Mouse (Mus musculus) embryonic facial prominence, embryonic 11.5 days (tissue): Measurements from ENCODE around the gene Fam234b. TPM values are rescaled to one million over a fixed set of nuclear protein-coding genes. Genes with fewer than 3 reads are reported as not detected.

ENCODE experiments used
- ATAC-seq: fragments of 200-750 bp; cut with Nextera tagmentation; replicated peaks from 2 replicates; pipeline ENCODE4 v1.8.0; 2017; ENCODE audit warnings: low read depth; ENCODE audit not compliant: insufficient number of reproducible peaks, low FRiP score, low TSS enrichment
- DNase-seq: peaks from one replicate; pipeline ENCODE4 v3.0.0-alpha.2; 2015; ENCODE audit warnings: low spot score
- H3K27ac ChIP-seq: fragments of 300-500 bp; sonication (generic); replicated peaks from 2 replicates; pipeline ENCODE4 v1.5.1; 2014; ENCODE audit warnings: mild to moderate bottlenecking, low read depth, low read length, control low read depth
- H3K27me3 ChIP-seq: fragments of 300-500 bp; sonication (generic); 2 replicates; pipeline ENCODE4 v1.6.1; 2014; ENCODE audit warnings: mild to moderate bottlenecking, low read length, moderate library complexity, mixed read lengths; ENCODE audit not compliant: control insufficient read depth, insufficient read depth
- H3K36me3 ChIP-seq: fragments of 300-500 bp; sonication (generic); replicated peaks from 2 replicates; pipeline ENCODE4 v1.6.1; 2014; ENCODE audit warnings: low read depth, mild to moderate bottlenecking, low read length, moderate library complexity, mixed read lengths; ENCODE audit not compliant: control insufficient read depth, insufficient read depth
- H3K4me1 ChIP-seq: fragments of 300-500 bp; sonication (generic); 2 replicates; pipeline ENCODE4 v1.6.1; 2014; ENCODE audit warnings: low read length, mixed read lengths; ENCODE audit not compliant: control insufficient read depth, insufficient read depth
- H3K4me2 ChIP-seq: fragments of 300-500 bp; sonication (generic); 2 replicates; pipeline ENCODE4 v1.6.1; 2014; ENCODE audit warnings: low read depth, mild to moderate bottlenecking, control low read depth, low read length, moderate library complexity
- H3K4me3 ChIP-seq: fragments of 300-500 bp; sonication (generic); 2 replicates; pipeline ENCODE4 v1.5.1; 2014; ENCODE audit warnings: low read depth, low read length, control low read depth
- H3K9ac ChIP-seq: fragments of 300-500 bp; sonication (generic); replicated peaks from 2 replicates; pipeline ENCODE4 v1.6.1; 2014; ENCODE audit warnings: mild to moderate bottlenecking, control low read depth, low read length
- H3K9me3 ChIP-seq: fragments of 300-500 bp; sonication (generic); replicated peaks from 2 replicates; pipeline ENCODE4 v1.6.1; 2016; ENCODE audit warnings: mild to moderate bottlenecking, low read length, inconsistent platforms, mixed read lengths; ENCODE audit not compliant: control insufficient read depth
- WGBS: fragments of 180-500 bp; shearing (Covaris S2); extraction: QIAGEN DNeasy Blood & Tissue Kit; methylation state at CpG from one replicate; pipeline ENCODE4 v1.1.7; 2014; 5-methylcytosine and 5-hydroxymethylcytosine counted together
- polyA plus RNA-seq: library from polyadenylated mRNA; unstranded; fragments of >200 nt; fragmentation: Nextera tagmentation; extraction: Ambion mirVana; gene quantifications from 2 replicates; pipeline ENCODE4 v1.2.1, GENCODE M21; 2014

Fam234b gene
- polyA plus RNA-seq, 1 experiment from 2014 or later: 25.0 TPM

GRCm38 (mm10) chr6:135158509-135158908, 39.3 kb upstream of the Fam234b start:
- 53% methylated on average over 4 of the region's 4 CpGs for WGBS

GRCm38 (mm10) chr6:135161356-135161755, 36.4 kb upstream of the Fam234b start:
- H3K36me3 ChIP-seq: no peaks in the 10 kb centered on the region
- no peak overlapping the region for H3K4me2 ChIP-seq
- H3K9ac ChIP-seq: no peak overlapping the region
- H3K27ac ChIP-seq: no peak overlapping the region
- H3K4me1 ChIP-seq: no peaks in the 10 kb centered on the region
- WGBS: 65% methylated on average over 4 of the region's 4 CpGs
- ATAC-seq (no peak), DNase-seq (no peak)
- H3K4me3 ChIP-seq: no peak overlapping the region
- no peaks in the 10 kb centered on the region for H3K9me3 ChIP-seq
- no peaks in the 10 kb centered on the region for H3K27me3 ChIP-seq

More at GRCm38 (mm10) chr6:135158509-135158908, 39.3 kb upstream of the Fam234b start:
- H3K4me2 ChIP-seq: no peak overlapping the region
- ATAC-seq: no peak
- no peaks in the 10 kb centered on the region for H3K4me1 ChIP-seq
- no peaks in the 10 kb centered on the region for H3K9me3 ChIP-seq
- DNase-seq: no peak
- H3K27ac ChIP-seq: no peak overlapping the region
- no peaks in the 10 kb centered on the region for H3K27me3 ChIP-seq
- H3K36me3 ChIP-seq: no peaks in the 10 kb centered on the region
- H3K9ac ChIP-seq: no peak overlapping the region
- no peak overlapping the region for H3K4me3 ChIP-seq

DNA sequence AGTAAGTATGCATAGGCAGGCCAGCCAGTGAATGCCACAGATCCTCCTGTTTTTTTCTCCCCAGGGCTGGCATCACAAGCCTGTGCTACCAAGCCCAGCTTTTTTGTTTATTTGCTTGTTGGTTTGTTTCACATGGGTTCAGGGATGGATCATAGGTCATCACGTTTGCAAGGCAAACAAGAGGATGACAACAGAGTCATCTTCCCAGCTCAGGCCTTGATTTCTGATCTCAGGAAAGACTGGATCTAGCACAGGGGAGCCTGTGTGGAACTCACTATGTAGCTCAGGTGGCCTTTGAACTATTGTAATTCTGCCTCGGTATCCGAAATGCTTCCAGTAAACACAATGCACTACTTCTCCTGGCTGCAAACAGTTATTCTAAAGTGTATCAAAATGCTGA, 35.5 kb upstream of the Fam234b start:
- no peak overlapping the region for H3K4me3 ChIP-seq
- no peaks in the 10 kb centered on the region for H3K4me1 ChIP-seq
- no peaks in the 10 kb centered on the region for H3K36me3 ChIP-seq
- no peaks in the 10 kb centered on the region for H3K27me3 ChIP-seq
- DNase-seq: no peak
- H3K27ac ChIP-seq: no peak overlapping the region
- ATAC-seq: no peak
- H3K4me2 ChIP-seq: no peak overlapping the region
- H3K9ac ChIP-seq: no peak overlapping the region
- 83% methylated on average over 3 of the region's 3 CpGs for WGBS
- H3K9me3 ChIP-seq: no peaks in the 10 kb centered on the region

GRCm38 (mm10) chr6:135162861-135163260, 34.9 kb upstream of the Fam234b start:
- DNase-seq: no peak

DNA sequence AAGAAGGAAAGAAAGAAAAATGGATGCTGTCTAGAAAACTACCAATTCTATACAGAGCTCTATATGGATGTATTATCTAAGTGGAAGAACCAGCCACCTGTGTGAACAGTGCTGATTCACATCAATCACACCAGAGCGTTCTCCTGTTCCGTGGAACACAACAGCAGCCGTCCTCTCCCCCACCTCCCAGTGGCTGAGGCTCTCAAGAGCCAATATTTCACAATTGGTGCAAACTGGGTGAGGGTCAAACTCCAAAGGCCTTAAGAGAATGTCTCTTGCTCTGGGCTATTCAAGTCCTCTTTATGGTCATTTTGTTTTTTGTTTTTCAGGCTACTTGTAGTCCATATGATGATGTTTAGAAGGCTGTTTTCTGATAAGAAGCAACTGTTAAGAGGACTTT, 32.6 kb upstream of the Fam234b start:
- Histone ChIP-seq H3K4me3 (no peak overlapping the region), H3K9ac (no peak overlapping the region), H3K4me2 (no peak overlapping the region), H3K27ac (no peak overlapping the region), H3K4me1 (no peaks in the 10 kb centered on the region), H3K36me3 (no peaks in the 10 kb centered on the region), H3K9me3 (no peaks in the 10 kb centered on the region), H3K27me3 (no peaks in the 10 kb centered on the region)
- ATAC-seq (no peak), DNase-seq (no peak)
- 79% methylated on average over 3 of the region's 3 CpGs for WGBS

More at GRCm38 (mm10) chr6:135162861-135163260, 34.9 kb upstream of the Fam234b start:
- no peak overlapping the region for H3K27ac ChIP-seq
- no peaks in the 10 kb centered on the region for H3K4me1 ChIP-seq
- H3K4me3 ChIP-seq: no peak overlapping the region
- H3K4me2 ChIP-seq: no peak overlapping the region
- no peak for ATAC-seq
- H3K36me3 ChIP-seq: no peaks in the 10 kb centered on the region
- H3K9ac ChIP-seq: no peak overlapping the region
- H3K9me3 ChIP-seq: no peaks in the 10 kb centered on the region
- WGBS: 76% methylated on average over 4 of the region's 4 CpGs
- no peaks in the 10 kb centered on the region for H3K27me3 ChIP-seq

DNA sequence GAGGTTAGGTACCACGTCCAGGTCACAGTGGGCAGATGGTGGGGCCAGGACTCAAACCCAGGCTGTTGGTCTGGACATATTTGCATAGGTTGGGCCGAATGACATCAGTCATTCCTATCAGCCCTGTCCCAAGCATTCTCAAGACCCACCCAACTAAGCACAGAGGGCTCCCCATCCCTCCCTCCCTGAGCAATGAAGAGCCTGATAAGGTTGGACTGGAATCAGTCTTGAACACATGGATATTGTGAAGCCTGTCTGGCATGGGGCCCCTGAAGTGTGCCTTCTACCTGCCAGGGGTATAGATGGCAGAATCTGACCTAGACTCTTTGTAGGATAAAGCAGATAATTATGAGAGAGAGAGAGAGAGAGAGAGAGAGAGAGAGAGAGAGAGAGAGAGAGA, 32.1 kb upstream of the Fam234b start:
- no peak overlapping the region for H3K27ac ChIP-seq
- H3K36me3 ChIP-seq: no peaks in the 10 kb centered on the region
- ATAC-seq (no peak), DNase-seq (no peak)
- 81% methylated on average over 2 of the region's 2 CpGs for whole genome bisulfite sequencing
- no peak overlapping the region for H3K9ac ChIP-seq
- H3K4me1 ChIP-seq: no peaks in the 10 kb centered on the region
- H3K27me3 ChIP-seq: no peaks in the 10 kb centered on the region
- H3K9me3 ChIP-seq: no peaks in the 10 kb centered on the region
- H3K4me3 ChIP-seq: no peak overlapping the region
- no peak overlapping the region for H3K4me2 ChIP-seq

GRCm38 (mm10) chr6:135166262-135166661, 31.5 kb upstream of the Fam234b start:
- Histone ChIP-seq H3K9ac (no peak overlapping the region), H3K36me3 (no peaks in the 10 kb centered on the region), H3K4me1 (no peaks in the 10 kb centered on the region), H3K27me3 (no peaks in the 10 kb centered on the region), H3K27ac (no peak overlapping the region), H3K4me3 (no peak overlapping the region), H3K9me3 (no peaks in the 10 kb centered on the region), H3K4me2 (no peak overlapping the region)
- 94% methylated on average over 3 of the region's 3 CpGs for WGBS
- no peak for DNase-seq
- no peak for ATAC-seq

DNA sequence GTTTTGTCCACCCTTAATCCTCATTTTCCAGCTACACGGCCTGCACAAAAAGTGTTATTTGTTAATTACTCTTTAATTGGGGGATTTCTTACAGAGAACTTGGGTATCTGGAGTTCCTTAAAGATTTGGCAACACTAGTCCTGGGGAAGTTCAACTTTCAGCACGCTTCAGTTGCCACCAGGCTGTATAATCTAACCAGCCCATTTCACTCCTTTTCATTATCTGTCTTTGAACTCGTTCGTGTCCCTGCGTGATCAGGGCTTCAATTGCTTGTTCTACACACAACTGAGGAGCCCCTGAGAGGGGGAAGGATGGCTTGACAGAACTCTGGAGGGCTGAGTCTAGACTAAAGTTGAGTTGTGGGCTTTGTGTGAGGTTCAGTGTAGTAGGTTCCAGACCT, 31.1 kb upstream of the Fam234b start:
- H3K27me3 ChIP-seq: no peaks in the 10 kb centered on the region
- DNase-seq (no peak), ATAC-seq (no peak)
- no peak overlapping the region for H3K9ac ChIP-seq
- no peaks in the 10 kb centered on the region for H3K9me3 ChIP-seq
- H3K4me1 ChIP-seq: no peaks in the 10 kb centered on the region
- H3K4me3 ChIP-seq: no peak overlapping the region
- 57% methylated on average over 5 of the region's 5 CpGs for WGBS
- H3K36me3 ChIP-seq: no peaks in the 10 kb centered on the region
- no peak overlapping the region for H3K27ac ChIP-seq
- no peak overlapping the region for H3K4me2 ChIP-seq
